Mouse (Mus musculus) CH12.LX (cell line): ENCODE data around the gene Prom2. TPM values are rescaled to one million over a fixed set of nuclear protein-coding genes. Genes with fewer than 3 reads are reported as not detected.

Experiments used
- DNase-seq: peaks from one replicate; pipeline ENCODE4 v3.0.0-alpha.2; 2013; ENCODE audit errors: extremely low read depth
- H3K27ac ChIP-seq: 2 replicates; pipeline ENCODE4 v1.5.1; 2012; ENCODE audit warnings: low read depth, mild to moderate bottlenecking, control low read depth, moderate library complexity; ENCODE audit not compliant: insufficient read depth
- H3K27me3 ChIP-seq: replicated peaks from 2 replicates; pipeline ENCODE3; 2012; ENCODE audit warnings: inconsistent platforms
- H3K36me3 ChIP-seq, 2 experiments: replicated peaks in 1 of 2; 2 replicates each; pipeline versions ENCODE3 to v1.6.1; 2012; ENCODE audit warnings: inconsistent platforms in 1 of 2, low read length in 1 of 2, mild to moderate bottlenecking in 1 of 2, mixed read lengths in 1 of 2, moderate library complexity in 1 of 2; ENCODE audit not compliant: control insufficient read depth in 1 of 2, insufficient read depth in 1 of 2
- H3K4me1 ChIP-seq, 2 experiments: 2 replicates each; pipeline ENCODE4 v1.6.1; 2012; ENCODE audit warnings: inconsistent platforms in 1 of 2, moderate library complexity in 1 of 2; ENCODE audit not compliant: insufficient read depth in 2 of 2, control insufficient read depth in 1 of 2
- H3K4me2 ChIP-seq: 2 replicates; pipeline ENCODE4 v1.6.1; 2012; ENCODE audit warnings: low read depth, mild to moderate bottlenecking, control low read depth; ENCODE audit not compliant: poor library complexity, insufficient read depth, severe bottlenecking
- H3K4me3 ChIP-seq, 3 experiments: fragments of 150-350 bp in 1 of 3; sonication (generic) in 1 of 3; replicated peaks in 1 of 3; 2 replicates each; pipeline versions ENCODE3 to v1.5.1; 2011 to 2012; ENCODE audit warnings: low read depth in 2 of 3, low read length in 2 of 3, mild to moderate bottlenecking in 2 of 3, moderate library complexity in 2 of 3, control low read depth in 1 of 3, improper control_type of control experiment in 1 of 3, inconsistent platforms in 1 of 3, mixed read lengths in 1 of 3; ENCODE audit not compliant: poor library complexity in 1 of 3
- H3K79me2 ChIP-seq: replicated peaks from 2 replicates; pipeline ENCODE4 v1.6.1; 2012; ENCODE audit warnings: mild to moderate bottlenecking, moderate library complexity; ENCODE audit not compliant: control insufficient read depth, poor library complexity, insufficient read depth, severe bottlenecking; ENCODE audit errors: extremely low read depth
- H3K9ac ChIP-seq: 2 replicates; pipeline ENCODE4 v1.6.1; 2012; ENCODE audit warnings: low read depth, mild to moderate bottlenecking, control low read depth, moderate library complexity; ENCODE audit not compliant: insufficient read depth
- H3K9me3 ChIP-seq: replicated peaks from 2 replicates; pipeline ENCODE3; 2012; ENCODE audit warnings: low read length, inconsistent platforms, mixed read lengths
- CHD1 ChIP-seq: IDR thresholded peaks from 2 replicates; pipeline ENCODE4 v1.6.1; 2012; ENCODE audit warnings: low read depth, low read length, improper control_type of control experiment, inconsistent platforms
- CTCF ChIP-seq, 2 experiments: IDR thresholded peaks in 1 of 2; conservative IDR thresholded peaks in 1 of 2; 2 replicates each; pipeline ENCODE4 v1.5.1; 2011 to 2012; ENCODE audit warnings: low read depth in 2 of 2, low read length in 2 of 2, improper control_type of control experiment in 1 of 2, inconsistent platforms in 1 of 2, mild to moderate bottlenecking in 1 of 2, moderate library complexity in 1 of 2
- ETS1 ChIP-seq: conservative IDR thresholded peaks from 2 replicates; pipeline ENCODE4 v1.6.1; 2012; ENCODE audit warnings: low read depth, mild to moderate bottlenecking, inconsistent platforms, low read length, improper control_type of control experiment, moderate library complexity
- MEF2A ChIP-seq: IDR thresholded peaks from 2 replicates; pipeline ENCODE4 v1.6.1; 2014; ENCODE audit warnings: low read depth, mild to moderate bottlenecking, inconsistent platforms, low read length, improper control_type of control experiment, borderline replicate concordance
- NRF1 ChIP-seq: IDR thresholded peaks from 2 replicates; pipeline ENCODE4 v1.6.1; 2014; ENCODE audit warnings: low read depth, mild to moderate bottlenecking, inconsistent platforms, low read length, improper control_type of control experiment, moderate library complexity
- RAD21 ChIP-seq: IDR thresholded peaks from 2 replicates; pipeline ENCODE4 v1.6.1; 2011; ENCODE audit warnings: low read depth, mild to moderate bottlenecking, low read length, improper control_type of control experiment, moderate library complexity
- RCOR1 ChIP-seq: conservative IDR thresholded peaks from 2 replicates; pipeline ENCODE4 v1.6.1; 2012; ENCODE audit warnings: low read depth, mild to moderate bottlenecking, inconsistent platforms, low read length, improper control_type of control experiment
- SMC3 ChIP-seq: IDR thresholded peaks from 2 replicates; pipeline ENCODE4 v1.6.1; 2011; ENCODE audit warnings: low read depth, low read length, improper control_type of control experiment
- USF2 ChIP-seq: conservative IDR thresholded peaks from 2 replicates; pipeline ENCODE4 v1.6.1; 2011; ENCODE audit warnings: low read depth, low read length, improper control_type of control experiment
- ZC3H11A ChIP-seq: IDR thresholded peaks from 2 replicates; pipeline ENCODE4 v1.6.1; 2012; ENCODE audit warnings: low read depth, mild to moderate bottlenecking, inconsistent platforms, low read length, improper control_type of control experiment
- ZNF384 ChIP-seq: IDR thresholded peaks from 2 replicates; pipeline ENCODE4 v1.6.1; 2012; ENCODE audit warnings: low read depth, low read length, improper control_type of control experiment, inconsistent platforms
- dilution Hi-C: fragments of 300-500 bp; cut with MboI; formaldehyde crosslinking; loops from 2 replicates; pipeline ENCODE4 v1.14.3; 2020; ENCODE audit warnings: low sequenced_read_pairs; ENCODE audit not compliant: extremely low pct_unique_long_range_greater_than_20kb, extremely low pct_ligation_motif_present
- in situ Hi-C: fragments of 300-500 bp; cut with MboI; formaldehyde crosslinking; loops from 3 replicates; pipeline ENCODE4 v1.14.3; 2019; ENCODE audit warnings: low sequenced_read_pairs, low pct_ligation_motif_present, low pct_unique_long_range_greater_than_20kb, mixed read lengths
- polyA plus RNA-seq: library from polyadenylated mRNA; unstranded; fragments of >175 nt; gene quantifications from 2 replicates; pipeline ENCODE4 v1.2.1, GENCODE M21; 2012; ENCODE audit warnings: low read depth; ENCODE audit not compliant: insufficient read length
- total RNA-seq, 2 experiments: library from RNA; depleted of rRNA; stranded (reverse); fragments of 300-350 nt in 1 of 2; fragments of >200 nt in 1 of 2; gene quantifications; 2 replicates each; pipeline ENCODE4 v1.2.3; 2012 to 2014

Prom2 gene
- total and polyA plus RNA-seq, 3 experiments, result not detected

- Histone ChIP-seq H3K79me2 (no peaks in the 10 kb centered on the region), H3K9me3 (peaks cover 2% of the 10 kb centered on the region), H3K4me2 (0 out of 2 replicates have a peak overlapping the region, but pooled peaks have one; percentile 1), H3K27ac (no peak overlapping the region), H3K27me3 (peaks cover 93% of the 10 kb centered on the region), H3K4me3 (peak overlapping the region in 1 of 3 experiments; percentile 23), H3K4me1 (0 out of 4 replicates have a peak, but pooled peaks cover 0 to 9% of the 10 kb centered on the region in 2 experiments), H3K36me3 (no peaks in the 10 kb centered on the region), H3K9ac (no peak overlapping the region)
- no peak for TF ChIP-seq USF2
- dilution Hi-C loops, result no loop called here
- in situ Hi-C loops, result loop anchor here (25.0 kb wide), 1 partner anchor 205 kb away; no protein-coding TSS in a partner anchor
- no peak for DNase-seq
These were observed 58.7 kb downstream of the Prom2 start for GRCm38 (mm10) chr2:127482533-127482911.

DNA sequence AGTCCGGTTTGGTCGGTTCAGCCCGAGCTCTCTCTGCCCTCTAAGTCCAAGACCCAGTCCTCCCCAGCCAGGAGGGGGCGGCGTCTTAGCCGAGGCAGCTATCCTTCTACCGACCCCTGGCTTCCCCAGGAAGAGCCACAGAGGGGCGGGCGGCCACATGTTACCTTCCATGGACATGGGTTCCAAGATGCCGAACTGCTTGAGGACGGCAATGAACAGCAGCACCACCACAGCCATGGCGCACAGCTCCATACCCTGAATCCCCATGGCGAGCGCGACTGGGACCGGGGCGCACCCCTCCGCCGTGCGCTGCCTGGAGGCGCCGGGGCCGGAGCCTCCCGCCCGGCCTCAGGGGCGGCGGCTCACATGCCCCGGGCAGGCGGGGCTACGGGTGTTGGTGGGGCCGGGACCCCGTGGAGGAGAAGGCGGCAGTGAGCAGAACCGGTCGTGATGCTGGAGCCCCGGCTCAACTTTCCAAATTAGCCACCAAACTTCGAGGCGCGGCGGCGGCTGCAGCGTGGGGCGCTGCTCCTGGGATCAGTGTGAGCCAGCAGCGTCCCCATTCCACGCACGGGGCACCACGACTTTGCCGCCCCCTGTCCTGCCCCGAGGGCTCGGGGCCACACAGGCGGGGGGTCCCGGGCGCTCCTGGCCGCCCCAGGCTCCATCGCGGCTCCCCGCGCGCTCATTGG, 59.3 kb downstream of the Prom2 start:
- DNase-seq, result no peak
- TF ChIP-seq ZNF384, result no peak
- no peak for TF ChIP-seq RCOR1
- TF ChIP-seq ZC3H11A, result no peak
- TF ChIP-seq USF2, result no peak
- no peak for TF ChIP-seq SMC3
- no peak for TF ChIP-seq RAD21
- no peak for TF ChIP-seq CHD1
- TF ChIP-seq ETS1, result no peak
- TF ChIP-seq MEF2A, result no peak
- no peaks in the 10 kb centered on the region for H3K36me3 ChIP-seq
- no peak overlapping the region for H3K27ac ChIP-seq
- in situ Hi-C loops (loop anchor here (25.0 kb wide), 1 partner anchor 205 kb away; no protein-coding TSS in a partner anchor), dilution Hi-C loops (no loop called here)
- H3K4me2 ChIP-seq, result no peak overlapping the region; the same call in 1 of the 2 replicates
- 0 out of 4 replicates have a peak, but pooled peaks cover 0 to 9% of the 10 kb centered on the region in 2 experiments for H3K4me1 ChIP-seq
- peaks cover 91% of the 10 kb centered on the region for H3K27me3 ChIP-seq
- no peaks in the 10 kb centered on the region for H3K79me2 ChIP-seq
- peaks cover 2% of the 10 kb centered on the region for H3K9me3 ChIP-seq
- H3K4me3 ChIP-seq, result peak overlapping the region in 1 of 3 experiments; percentile 23
- H3K9ac ChIP-seq, result no peak overlapping the region

GRCm38 (mm10) chr2:127479763-127480162, 61.5 kb downstream of the Prom2 start:
- Histone ChIP-seq H3K4me2 (no peak overlapping the region), H3K27me3 (peaks cover 87% of the 10 kb centered on the region), H3K36me3 (no peaks in the 10 kb centered on the region), H3K79me2 (no peaks in the 10 kb centered on the region)
- no peak for TF ChIP-seq CTCF (conservative IDR thresholded peaks at IDR 0.05 in 1 of 2, IDR thresholded peaks at IDR 0.05 in 1 of 2; ENCODE audit: low read depth in 2 of 2, low read length in 2 of 2)
- TF ChIP-seq NRF1, result peak; percentile 58
- TF ChIP-seq, all 38 proteins: peak for 1
- in situ Hi-C loops (loop anchor here (25.0 kb wide), 1 partner anchor 208 kb away; no protein-coding TSS in a partner anchor), dilution Hi-C loops (no loop called here)
- 0 out of 4 replicates have a peak, but pooled peaks cover 0 to 9% of the 10 kb centered on the region in 2 experiments for H3K4me1 ChIP-seq
- peaks cover 2% of the 10 kb centered on the region for H3K9me3 ChIP-seq
- DNase-seq, result no peak
- H3K9ac ChIP-seq, result no peak overlapping the region
- no peak overlapping the region for H3K27ac ChIP-seq
- no peak overlapping the region for H3K4me3 ChIP-seq
